22 mouse cellular contexts compared by ENCODE assay signal in the genomic region with DNA sequence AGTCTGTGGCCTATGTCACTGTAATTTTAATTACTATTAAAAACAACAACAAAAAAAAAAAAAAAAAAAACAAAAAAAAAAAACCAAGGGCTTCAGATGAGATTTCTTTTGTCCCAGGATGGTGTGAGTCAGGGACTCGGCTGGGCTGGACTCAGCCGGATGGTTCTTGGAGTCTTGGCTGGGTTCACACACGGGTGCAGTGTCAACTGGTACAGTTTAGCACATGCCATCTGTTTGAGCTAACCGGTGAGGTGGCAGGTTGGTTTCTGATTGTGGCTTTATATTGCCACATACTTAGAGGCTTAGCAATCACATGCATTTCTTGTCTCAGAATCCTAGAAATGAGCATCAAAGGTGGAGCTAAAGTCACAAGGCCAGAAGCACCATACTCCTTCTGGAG. TPM values are rescaled to one million over a fixed set of nuclear protein-coding genes. Genes with fewer than 3 reads are reported as not detected.
DNase-seq lines count a peak whose midpoint lies in the region; TF ChIP-seq lines count a peak whose summit lies in the region.
"Had no signal": no experiment of that assay in that cellular context is flagged by ENCODE, and none has a peak within 500 bp of the region (broad histone marks: within the 10 kb centered on the region; RNA-seq: fewer than 3 reads in every experiment).

No protein-coding gene starts in this region.

- no peak overlapping the region for H3K4me3 ChIP-seq in C2C12 (ENCODE audit: insufficient read depth, poor library complexity, severe bottlenecking)
- H3K4me3 ChIP-seq: embryonic facial prominence, embryonic 12.5 days; embryonic facial prominence, embryonic 15.5 days; gastrocnemius, adult 2 months; hindbrain, embryonic 12.5 days; hindbrain, embryonic 15.5 days had no signal

- intact Hi-C loops in left cerebral cortex, postnatal 14 days (cut with DNase I), result no loop called here

- TF ChIP-seq CTCF in C2C12 (IDR thresholded peaks at IDR 0.05; ENCODE audit: control insufficient read depth, insufficient read depth, insufficient read length), result no peak

- DNase-seq in cerebellum, postnatal 10 days, result peak; percentile 59 to 72
- DNase-seq in cerebellum, adult 8-10 months, result no peak
- DNase-seq in cerebellum, postnatal 36 days, result peak; percentile 33 to 35
- DNase-seq in cerebellum, adult 11 months, result no peak
- DNase-seq in lung, postnatal 14 days, result no peak
- no peak for DNase-seq in left cerebral cortex, postnatal 14 days (ENCODE audit: low spot score in 2 of 2)
- DNase-seq: adrenal gland, adult 8-10 months; adrenal gland, postnatal 25 days; B cell, adult 2 months; cerebellum, adult 9-10 months; forebrain, postnatal 0 days; gastrocnemius, adult 2 months; gastrocnemius, postnatal 14 days; heart, adult 11 months; kidney, adult 2 months had no signal

- H3K79me3 ChIP-seq in C2C12 (ENCODE audit: low read depth), result no peaks in the 10 kb centered on the region

- H3K79me2 ChIP-seq in C2C12 (ENCODE audit: control insufficient read depth, insufficient read depth), result no peaks in the 10 kb centered on the region

- H3K27me3 ChIP-seq in C2C12 (ENCODE audit: control insufficient read depth, insufficient read depth, insufficient read length), result peaks cover 11% of the 10 kb centered on the region
- H3K27me3 ChIP-seq: embryonic facial prominence, embryonic 12.5 days; embryonic facial prominence, embryonic 15.5 days; hindbrain, embryonic 15.5 days had no signal

- no peak overlapping the region for H3ac ChIP-seq in C2C12 (ENCODE audit: control insufficient read depth, insufficient read length, low read depth)

- no peaks in the 10 kb centered on the region for H3K36me3 ChIP-seq in C2C12 (ENCODE audit: control insufficient read depth, insufficient read depth)
- H3K36me3 ChIP-seq: embryonic facial prominence, embryonic 12.5 days; embryonic facial prominence, embryonic 15.5 days; hindbrain, embryonic 12.5 days; hindbrain, embryonic 15.5 days had no signal

TF ChIP-seq in C2C12, 6 proteins besides CTCF, POLR2A, EP300 and RAD21:
- TF ChIP-seq MYOG (IDR thresholded peaks at IDR 0.05; ENCODE audit: control insufficient read depth, extremely low read depth, insufficient read length), result no peak
- peak; percentile 43 for TF ChIP-seq CEBPB (IDR thresholded peaks at IDR 0.05; ENCODE audit: low read depth)
- TF ChIP-seq MYOD1 (IDR thresholded peaks at IDR 0.05; ENCODE audit: control insufficient read depth, insufficient read length, low read depth), result peak; percentile 25
- TF ChIP-seq USF1 (IDR thresholded peaks at IDR 0.05; ENCODE audit: low read depth), result no peak

RNA-seq across cellular contexts. Expression of gene Clmn, which starts 52.4 kb away (rescaled TPM):
- 0.05 TPM for polyA plus RNA-seq in C2C12 (2012; fragmentation: generic; extraction: Trizol)
- 10 to 100 TPM; 27.4 to 28.7 TPM for total RNA-seq in left cerebral cortex, postnatal 14 days (2021)
- total RNA-seq: MEL had no signal
- polyA plus RNA-seq: CD4-positive, CD25-positive, alpha-beta regulatory T cell, adult 4 months had no signal

Comparison
In these comparisons a context has a peak if more than half of its experiments do, and no peak if none do; other contexts are left out.
1. DNase-seq: peak in cerebellum, postnatal 10 days (2 of 2) and cerebellum, postnatal 36 days (2 of 2); none in cerebellum, adult 8-10 months (single experiment), cerebellum, adult 11 months (single experiment), lung, postnatal 14 days (single experiment) and left cerebral cortex, postnatal 14 days (0 of 2).